ENCODE assay signal across 3 mouse cellular contexts in the genomic region with DNA sequence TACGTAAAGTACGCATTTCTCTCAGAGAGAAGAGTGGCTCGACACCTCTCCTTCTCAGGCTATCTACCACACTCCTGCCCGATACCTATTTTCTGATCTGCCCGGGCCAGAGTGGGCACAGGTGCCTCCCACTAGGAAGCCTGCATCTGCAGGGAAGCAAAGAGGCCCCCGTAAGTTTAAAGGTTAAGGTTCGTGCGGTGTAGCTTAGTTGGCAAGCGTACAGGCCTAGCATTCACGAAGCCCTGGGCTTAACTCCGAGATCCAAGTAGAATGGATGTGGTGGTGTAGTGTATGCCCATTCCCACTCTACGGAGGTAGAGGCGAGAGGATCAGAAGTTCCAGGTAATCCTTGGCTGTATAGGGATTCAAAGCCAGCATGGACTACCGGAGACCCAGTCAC.
"Had no signal": no experiment of that assay in that cellular context is flagged by ENCODE, and none has a peak within 500 bp of the region (broad histone marks: within the 10 kb centered on the region; RNA-seq: fewer than 3 reads in every experiment).

No protein-coding gene starts in this region.

- H3K27me3 ChIP-seq: limb, embryonic 13.5 days; neural tube, embryonic 12.5 days had no signal

- H3K36me3 ChIP-seq: limb, embryonic 13.5 days; neural tube, embryonic 12.5 days had no signal

- H3K9me3 ChIP-seq: limb, embryonic 13.5 days; neural tube, embryonic 12.5 days had no signal

- H3K4me3 ChIP-seq: limb, embryonic 13.5 days; neural tube, embryonic 12.5 days had no signal

- H3K27ac ChIP-seq: limb, embryonic 13.5 days; liver, embryonic 14.5 days; neural tube, embryonic 12.5 days had no signal
